Comparison of ENCODE assay signal across 10 mouse cellular contexts in the genomic region with DNA sequence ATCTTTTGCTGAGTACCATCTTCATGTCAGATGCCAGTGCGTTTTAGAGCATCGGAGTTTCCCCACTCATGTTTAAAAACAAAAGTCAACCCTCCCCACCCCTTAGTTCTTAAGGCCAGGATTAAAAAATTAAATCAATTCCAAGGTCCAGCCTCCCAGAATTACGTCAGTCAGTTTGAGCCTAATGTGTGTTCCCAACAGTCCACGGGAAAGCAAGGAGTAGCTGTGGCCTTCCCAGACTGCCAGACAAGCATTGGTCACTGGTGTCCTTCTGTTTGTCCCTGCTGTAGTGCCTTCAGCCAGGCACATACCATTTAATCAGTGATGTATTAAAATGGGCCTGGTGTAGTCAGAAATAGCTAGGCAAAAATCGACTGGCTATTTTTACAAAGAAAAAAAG.
A peak's percentile ranks its signal among the peaks of the same experiment; 100 is the strongest.
DNase-seq lines count a peak whose midpoint lies in the region; ATAC-seq and TF ChIP-seq lines count a peak whose summit lies in the region.
"Had no signal": no experiment of that assay in that cellular context is flagged by ENCODE, and none has a peak within 500 bp of the region (broad histone marks: within the 10 kb centered on the region; RNA-seq: fewer than 3 reads in every experiment).

No protein-coding gene starts in this region.

- no peak for TF ChIP-seq CTCF in testis, adult 2 months (IDR thresholded peaks at IDR 0.05; ENCODE audit: control insufficient read depth, insufficient read depth, insufficient replicate concordance, low read depth, low read length)
- no peak for TF ChIP-seq CTCF in thymus, adult 2 months (IDR thresholded peaks at IDR 0.05; ENCODE audit: borderline replicate concordance, control insufficient read depth, extremely low read depth, insufficient read depth, low read length, poor library complexity)

- H3K36me3 ChIP-seq in testis, adult 2 months (ENCODE audit: control insufficient read depth, insufficient read depth, low read length), result no peaks in the 10 kb centered on the region
- H3K36me3 ChIP-seq in midbrain, embryonic 16.5 days (ENCODE audit: control insufficient read depth, insufficient read depth, low read length), result no peaks in the 10 kb centered on the region
- no peaks in the 10 kb centered on the region for H3K36me3 ChIP-seq in thymus, adult 2 months (ENCODE audit: control insufficient read depth, insufficient read depth, low read length)
- H3K36me3 ChIP-seq: lung, embryonic 15.5 days had no signal

- no peaks in the 10 kb centered on the region for H3K9me3 ChIP-seq in midbrain, embryonic 16.5 days (replicated peaks; ENCODE audit: control insufficient read depth, low read length, poor library complexity, severe bottlenecking)
- H3K9me3 ChIP-seq: lung, embryonic 15.5 days had no signal

- H3K27me3 ChIP-seq in testis, adult 2 months (ENCODE audit: control insufficient read depth, insufficient read depth, low read length), result no peaks in the 10 kb centered on the region
- H3K27me3 ChIP-seq in midbrain, embryonic 16.5 days (ENCODE audit: control insufficient read depth, insufficient read depth, low read depth, low read length), result no peaks in the 10 kb centered on the region
- H3K27me3 ChIP-seq in thymus, adult 2 months (ENCODE audit: control insufficient read depth, insufficient read depth, low read length), result no peaks in the 10 kb centered on the region
- H3K27me3 ChIP-seq: lung, embryonic 15.5 days had no signal

- DNase-seq in heart, adult 18-20 months, result peak; percentile 61 to 72
- DNase-seq in heart, postnatal 25 days (ENCODE audit: low spot score), result no peak
- DNase-seq in testis, postnatal 14 days (ENCODE audit: low spot score), result no peak
- DNase-seq in heart, postnatal 10 days, result peak; percentile 51 to 59
- no peak for DNase-seq in thymus, adult 2 months
- no peak for DNase-seq in c-Kit-positive CD71-positive TER-119-positive erythroid progenitor cells, embryonic 14.5 days (ENCODE audit: low spot score)
- DNase-seq: cerebellum, postnatal 10 days had no signal

- H3K4me1 ChIP-seq in testis, adult 2 months (ENCODE audit: control insufficient read depth, insufficient read depth, low read length), result peaks cover 4% of the 10 kb centered on the region
- peaks cover 23% of the 10 kb centered on the region for H3K4me1 ChIP-seq in midbrain, embryonic 16.5 days (ENCODE audit: control insufficient read depth, insufficient read depth, low read length)
- peaks cover 6% of the 10 kb centered on the region for H3K4me1 ChIP-seq in thymus, adult 2 months (replicated peaks; ENCODE audit: control insufficient read depth, insufficient read depth, low read length)

- TF ChIP-seq POLR2A in testis, adult 2 months (IDR thresholded peaks at IDR 0.05; ENCODE audit: control insufficient read depth, low read depth, low read length), result no peak
- TF ChIP-seq POLR2A in thymus, adult 2 months (IDR thresholded peaks at IDR 0.05; ENCODE audit: control insufficient read depth, extremely low read depth, insufficient read depth, low read length, poor library complexity), result no peak

- intact Hi-C loops in heart, postnatal 25 days (cut with DNase I), result no loop called here
- intact Hi-C loops in heart, postnatal 10 days (cut with DNase I), result loop anchor here (2.0 kb wide), 1 partner anchor 26 kb away; no protein-coding TSS in a partner anchor

- H3K4me3 ChIP-seq in testis, adult 2 months (ENCODE audit: control insufficient read depth, low read depth, low read length), result no peak overlapping the region
- no peak overlapping the region for H3K4me3 ChIP-seq in midbrain, embryonic 16.5 days (ENCODE audit: low read depth, low read length)
- H3K4me3 ChIP-seq in thymus, adult 2 months (ENCODE audit: control insufficient read depth, insufficient read depth, low read length), result no peak overlapping the region
- H3K4me3 ChIP-seq: lung, embryonic 15.5 days had no signal

- no peak overlapping the region for H3K4me2 ChIP-seq in midbrain, embryonic 16.5 days (ENCODE audit: low read length)
- H3K4me2 ChIP-seq: lung, embryonic 15.5 days had no signal

- H3K9ac ChIP-seq in midbrain, embryonic 16.5 days (ENCODE audit: low read depth, low read length), result no peak overlapping the region
- H3K9ac ChIP-seq: lung, embryonic 15.5 days had no signal

- no peak; the same call in 1 of the 2 replicates for ATAC-seq in midbrain, embryonic 16.5 days

- WGBS in midbrain, embryonic 16.5 days, result 58% methylated on average over 5 of the region's 5 CpGs
- WGBS in thymus, adult 2 months, result 91% methylated on average over 5 of the region's 5 CpGs

- H3K27ac ChIP-seq in testis, adult 2 months (ENCODE audit: control insufficient read depth, insufficient read depth, low read depth, low read length), result peak overlapping the region; percentile 36; the same call in 1 of the 2 replicates
- no peak overlapping the region for H3K27ac ChIP-seq in midbrain, embryonic 16.5 days (ENCODE audit: low read length)
- no peak overlapping the region for H3K27ac ChIP-seq in thymus, adult 2 months (ENCODE audit: control insufficient read depth, insufficient read depth, low read length)
- H3K27ac ChIP-seq: lung, embryonic 15.5 days had no signal

Comparison
In these comparisons a context has a peak if more than half of its experiments do, and no peak if none do; other contexts are left out.
1. DNase-seq: peak in heart, adult 18-20 months (2 of 2) and heart, postnatal 10 days (2 of 2); none in heart, postnatal 25 days (single experiment), testis, postnatal 14 days (single experiment), thymus, adult 2 months (single experiment) and c-Kit-positive CD71-positive TER-119-positive erythroid progenitor cells, embryonic 14.5 days (single experiment).